Mouse (Mus musculus) embryonic fibroblast, embryonic 13.5 days (primary cell): Measurements from ENCODE around the gene 4933430I17Rik.

Source experiments
- CTCF ChIP-seq: IDR thresholded peaks from 2 replicates; pipeline ENCODE4 v1.5.1; 2011; ENCODE audit warnings: mild to moderate bottlenecking, control low read depth, low read length, moderate library complexity, borderline replicate concordance; ENCODE audit not compliant: insufficient read depth
- POLR2A ChIP-seq: IDR thresholded peaks from 2 replicates; pipeline ENCODE4 v1.6.1; 2011; ENCODE audit warnings: low read depth, mild to moderate bottlenecking, control low read depth, low read length, moderate library complexity

- TF ChIP-seq POLR2A (no peak), CTCF (no peak)
Measured at GRCm38 (mm10) chr4:62570029-62570428, 44.9 kb downstream of the 4933430I17Rik start.
